Mouse (Mus musculus): ENCODE results near the gene Ets1. TPM values are rescaled to one million over a fixed set of nuclear protein-coding genes. Genes with fewer than 3 reads are reported as not detected.

Gene Ets1
- polyA plus RNA-seq, 1 experiment from 2014 or later, result 27.3 TPM

GRCm38 (mm10) chr9:32675671-32676409 lies 39.8 kb downstream of the Ets1 start:
- 6% methylated on average over 9 of the region's 9 CpGs for WGBS
- Histone ChIP-seq H3K4me3 (no peak overlapping the region), H3K27ac (no peak overlapping the region), H3K36me3 (replicated peaks) (no peaks in the 10 kb centered on the region), H3K4me1 (peaks cover 53% of the 10 kb centered on the region), H3K9me3 (no peaks in the 10 kb centered on the region), H3K27me3 (ENCODE audit: poor library complexity, severe bottlenecking) (peaks cover 100% of the 10 kb centered on the region)
- no peak for DNase-seq (ENCODE audit: extremely low spot score, low spot score)

GRCm38 (mm10) chr9:32676480-32676879 lies 40.5 kb downstream of the Ets1 start:
- peaks cover 100% of the 10 kb centered on the region for H3K27me3 ChIP-seq (ENCODE audit: poor library complexity, severe bottlenecking)
- H3K36me3 ChIP-seq (replicated peaks), result no peaks in the 10 kb centered on the region
- DNase-seq (ENCODE audit: extremely low spot score, low spot score), result no peak

GRCm38 (mm10) chr9:32677646-32678045 lies 41.6 kb downstream of the Ets1 start:
- Histone ChIP-seq H3K27ac (no peak overlapping the region), H3K4me3 (no peak overlapping the region), H3K36me3 (replicated peaks) (no peaks in the 10 kb centered on the region), H3K27me3 (ENCODE audit: poor library complexity, severe bottlenecking) (peaks cover 100% of the 10 kb centered on the region), H3K4me1 (peaks cover 38% of the 10 kb centered on the region), H3K9me3 (no peaks in the 10 kb centered on the region)
- DNase-seq (ENCODE audit: extremely low spot score, low spot score), result no peak
- WGBS, result 85% methylated on average over 6 of the region's 6 CpGs

More at GRCm38 (mm10) chr9:32676480-32676879, 40.5 kb downstream of the Ets1 start:
- no peaks in the 10 kb centered on the region for H3K9me3 ChIP-seq
- no peak overlapping the region for H3K4me3 ChIP-seq
- H3K27ac ChIP-seq, result no peak overlapping the region
- 7% methylated on average over 3 of the region's 3 CpGs for WGBS
- peaks cover 50% of the 10 kb centered on the region for H3K4me1 ChIP-seq

GRCm38 (mm10) chr9:32678120-32678757 lies 42.2 kb downstream of the Ets1 start:
- Histone ChIP-seq H3K27ac (no peak overlapping the region), H3K36me3 (replicated peaks) (no peaks in the 10 kb centered on the region), H3K4me3 (no peak overlapping the region), H3K27me3 (ENCODE audit: poor library complexity, severe bottlenecking) (peaks cover 100% of the 10 kb centered on the region), H3K9me3 (no peaks in the 10 kb centered on the region), H3K4me1 (peaks cover 32% of the 10 kb centered on the region)
- DNase-seq (ENCODE audit: extremely low spot score, low spot score), result no peak
- WGBS, result 54% methylated on average over 4 of the region's 4 CpGs

GRCm38 (mm10) chr9:32679531-32679930 lies 43.5 kb downstream of the Ets1 start:
- Histone ChIP-seq H3K36me3 (replicated peaks) (no peaks in the 10 kb centered on the region), H3K4me3 (no peak overlapping the region), H3K27me3 (ENCODE audit: poor library complexity, severe bottlenecking) (peaks cover 100% of the 10 kb centered on the region), H3K4me1 (peaks cover 31% of the 10 kb centered on the region), H3K27ac (no peak overlapping the region), H3K9me3 (no peaks in the 10 kb centered on the region)
- no peak for DNase-seq (ENCODE audit: extremely low spot score, low spot score)
- WGBS, result 91% methylated on average over 6 of the region's 6 CpGs

GRCm38 (mm10) chr9:32680201-32680600 lies 44.2 kb downstream of the Ets1 start:
- WGBS, result 93% methylated on average over 2 of the region's 2 CpGs
- Histone ChIP-seq H3K27me3 (ENCODE audit: poor library complexity, severe bottlenecking) (peaks cover 100% of the 10 kb centered on the region), H3K4me1 (peaks cover 33% of the 10 kb centered on the region), H3K4me3 (no peak overlapping the region), H3K36me3 (replicated peaks) (no peaks in the 10 kb centered on the region), H3K9me3 (no peaks in the 10 kb centered on the region), H3K27ac (no peak overlapping the region)
- no peak for DNase-seq (ENCODE audit: extremely low spot score, low spot score)

- Histone ChIP-seq H3K27me3 (ENCODE audit: poor library complexity, severe bottlenecking) (peaks cover 100% of the 10 kb centered on the region), H3K4me3 (no peak overlapping the region), H3K36me3 (replicated peaks) (no peaks in the 10 kb centered on the region), H3K4me1 (peaks cover 22% of the 10 kb centered on the region), H3K27ac (no peak overlapping the region), H3K9me3 (no peaks in the 10 kb centered on the region)
- WGBS, result 12% methylated on average over 8 of the region's 8 CpGs
- peak; percentile 78 for DNase-seq (ENCODE audit: extremely low spot score, low spot score)
Observed at GRCm38 (mm10) chr9:32685793-32686558, 50.0 kb downstream of the Ets1 start.

- Histone ChIP-seq H3K4me1 (peaks cover 22% of the 10 kb centered on the region), H3K36me3 (replicated peaks) (no peaks in the 10 kb centered on the region), H3K27me3 (ENCODE audit: poor library complexity, severe bottlenecking) (peaks cover 100% of the 10 kb centered on the region), H3K9me3 (no peaks in the 10 kb centered on the region), H3K27ac (no peak overlapping the region), H3K4me3 (no peak overlapping the region)
- 67% methylated on average over 2 of the region's 2 CpGs for WGBS
- no peak for DNase-seq (ENCODE audit: extremely low spot score, low spot score)
Observed at GRCm38 (mm10) chr9:32688351-32688750, 52.3 kb downstream of the Ets1 start.

GRCm38 (mm10) chr9:32691151-32691925 lies 55.3 kb downstream of the Ets1 start:
- no peak for DNase-seq (ENCODE audit: extremely low spot score, low spot score)
- no peaks in the 10 kb centered on the region for H3K9me3 ChIP-seq
- WGBS, result 76% methylated on average over 12 of the region's 12 CpGs
- H3K27me3 ChIP-seq (ENCODE audit: poor library complexity, severe bottlenecking), result peaks cover 100% of the 10 kb centered on the region
- no peak overlapping the region for H3K4me3 ChIP-seq
- peaks cover 17% of the 10 kb centered on the region for H3K4me1 ChIP-seq
- no peak overlapping the region for H3K27ac ChIP-seq
- no peaks in the 10 kb centered on the region for H3K36me3 ChIP-seq (replicated peaks)

- Histone ChIP-seq H3K4me1 (peaks cover 18% of the 10 kb centered on the region), H3K9me3 (no peaks in the 10 kb centered on the region), H3K27me3 (ENCODE audit: poor library complexity, severe bottlenecking) (peaks cover 100% of the 10 kb centered on the region), H3K4me3 (no peak overlapping the region), H3K36me3 (replicated peaks) (no peaks in the 10 kb centered on the region), H3K27ac (no peak overlapping the region)
- DNase-seq (ENCODE audit: extremely low spot score, low spot score), result no peak
- WGBS, result 77% methylated on average over 2 of the region's 2 CpGs
Observed at GRCm38 (mm10) chr9:32692944-32693343, 56.9 kb downstream of the Ets1 start.

- Histone ChIP-seq H3K36me3 (replicated peaks) (no peaks in the 10 kb centered on the region), H3K4me3 (no peak overlapping the region), H3K4me1 (peaks cover 18% of the 10 kb centered on the region), H3K27me3 (ENCODE audit: poor library complexity, severe bottlenecking) (peaks cover 99% of the 10 kb centered on the region), H3K9me3 (no peaks in the 10 kb centered on the region), H3K27ac (no peak overlapping the region)
- no peak for DNase-seq (ENCODE audit: extremely low spot score, low spot score)
- 87% methylated on average over 3 of the region's 3 CpGs for WGBS
Observed at GRCm38 (mm10) chr9:32693411-32693810, 57.4 kb downstream of the Ets1 start.

GRCm38 (mm10) chr9:32694111-32694824 lies 58.2 kb downstream of the Ets1 start:
- peaks cover 18% of the 10 kb centered on the region for H3K4me1 ChIP-seq
- H3K4me3 ChIP-seq, result no peak overlapping the region
- H3K27me3 ChIP-seq (ENCODE audit: poor library complexity, severe bottlenecking), result peaks cover 99% of the 10 kb centered on the region
- no peaks in the 10 kb centered on the region for H3K36me3 ChIP-seq (replicated peaks)
- 72% methylated on average over 12 of the region's 12 CpGs for WGBS
- H3K27ac ChIP-seq, result no peak overlapping the region
- DNase-seq (ENCODE audit: extremely low spot score, low spot score), result no peak
- H3K9me3 ChIP-seq, result no peaks in the 10 kb centered on the region

Measured in forebrain, embryonic 10.5 days (tissue).